Mouse (Mus musculus): ENCODE results near the gene D330045A20Rik.

DNA sequence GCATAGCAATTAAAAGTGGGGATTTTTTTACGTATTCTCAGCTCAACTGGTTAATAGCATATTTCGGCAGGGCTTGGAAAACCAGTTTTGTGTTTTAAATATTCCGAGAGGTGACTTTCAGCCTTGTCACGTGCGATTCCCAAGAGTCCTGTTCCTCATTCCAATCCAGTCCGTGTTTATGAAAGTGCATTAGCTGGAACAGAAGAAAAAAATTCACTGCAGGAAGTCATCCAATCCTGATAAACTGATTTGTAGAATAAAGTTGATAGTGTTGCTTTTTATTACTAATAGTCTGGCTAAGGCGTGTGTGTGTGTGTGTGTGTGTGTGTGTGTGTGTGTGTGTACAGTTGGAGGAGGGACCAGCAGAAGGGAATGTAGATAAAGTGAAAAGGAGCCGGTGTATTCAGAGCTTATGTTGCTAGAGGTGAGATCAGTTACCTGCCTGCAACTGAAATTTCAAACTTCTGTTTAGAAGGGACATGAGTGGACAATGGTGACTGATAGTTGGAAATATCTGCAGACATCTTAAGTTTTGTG is 82.8 kb downstream of the D330045A20Rik start, which contains the start of gene Rnf128:
- TF ChIP-seq CTCF (IDR thresholded peaks at IDR 0.05) (no peak), EP300 (IDR thresholded peaks at IDR 0.05) (no peak)

Data from lung, postnatal 0 days (tissue).